Mouse (Mus musculus): Measurements from ENCODE around the gene Mbd4.
A peak's percentile ranks its signal among the peaks of the same experiment; 100 is the strongest.

Mbd4 gene

GRCm38 (mm10) chr6:115811606-115812005 lies 41.6 kb downstream of the Mbd4 start:
- no peak for DNase-seq (ENCODE audit: low read depth, low spot score)

DNA sequence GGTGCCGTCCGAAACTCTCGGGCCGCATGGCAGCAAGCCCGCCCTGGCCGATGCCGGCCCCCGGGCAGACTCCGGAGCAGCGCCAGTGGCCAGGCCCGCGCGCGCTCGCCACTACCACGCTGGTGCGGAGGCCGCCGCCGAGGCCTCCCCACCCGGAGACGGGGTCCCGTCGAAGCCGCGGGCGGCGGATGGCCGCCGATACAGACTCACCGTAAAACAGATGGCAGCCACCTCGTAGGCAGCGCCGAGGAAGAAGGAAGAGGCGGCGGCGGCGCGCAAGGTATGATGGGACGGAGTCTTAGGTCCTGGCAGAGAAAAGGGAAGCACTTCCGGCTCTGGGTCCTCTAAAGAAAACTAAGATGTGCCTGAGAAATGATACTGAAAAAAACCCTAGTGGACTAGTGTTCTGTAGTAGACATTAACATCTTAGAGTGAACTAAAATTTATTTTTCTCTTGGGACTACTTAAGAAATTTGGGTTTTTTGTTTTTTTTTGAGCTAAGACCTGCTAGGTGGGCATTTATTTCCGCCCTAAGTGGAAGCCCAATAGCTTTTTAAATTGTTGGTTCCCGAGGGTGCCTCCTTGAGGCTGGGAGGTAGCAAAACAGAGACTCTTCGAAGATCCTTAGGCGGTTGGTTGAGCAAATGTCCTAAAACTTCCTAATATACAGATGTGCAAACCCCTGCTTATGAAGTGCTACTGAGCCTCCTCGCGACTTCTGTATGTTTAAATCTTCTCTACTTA lies 44.5 kb downstream of the Mbd4 start, which contains the start of gene Rpl32:
Gene Rpl32 (minus strand): TSS at position 260 of the 744 bp plus-strand sequence.
- DNase-seq (ENCODE audit: low read depth, low spot score) = peak; percentile 96

DNA sequence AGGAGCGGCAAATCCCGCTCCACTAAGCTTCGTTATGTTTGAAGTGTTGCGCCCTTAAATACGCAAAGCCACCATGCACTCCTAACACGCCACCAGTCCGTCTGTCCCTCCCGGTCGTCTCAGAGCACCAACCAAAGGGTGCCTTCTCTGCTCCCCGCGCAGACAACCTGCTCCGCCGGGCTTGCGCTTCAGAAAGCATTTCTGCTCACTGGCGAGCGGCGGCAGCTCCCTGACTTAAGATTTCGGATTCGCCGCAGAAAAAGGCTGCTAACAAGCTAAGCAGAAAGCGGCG lies 45.0 kb downstream of the Mbd4 start:
- peak; percentile 45 for DNase-seq (ENCODE audit: low read depth, low spot score)

- DNase-seq (ENCODE audit: low read depth, low spot score) = no peak
Measured at GRCm38 (mm10) chr6:115807464-115808195, 45.5 kb downstream of the Mbd4 start.

GRCm38 (mm10) chr6:115804432-115805192 lies 48.6 kb downstream of the Mbd4 start:
- DNase-seq (ENCODE audit: low read depth, low spot score) = no peak

- DNase-seq (ENCODE audit: low read depth, low spot score) = peak; percentile 89
Measured at GRCm38 (mm10) chr6:115803541-115804382, 49.4 kb downstream of the Mbd4 start.

DNA sequence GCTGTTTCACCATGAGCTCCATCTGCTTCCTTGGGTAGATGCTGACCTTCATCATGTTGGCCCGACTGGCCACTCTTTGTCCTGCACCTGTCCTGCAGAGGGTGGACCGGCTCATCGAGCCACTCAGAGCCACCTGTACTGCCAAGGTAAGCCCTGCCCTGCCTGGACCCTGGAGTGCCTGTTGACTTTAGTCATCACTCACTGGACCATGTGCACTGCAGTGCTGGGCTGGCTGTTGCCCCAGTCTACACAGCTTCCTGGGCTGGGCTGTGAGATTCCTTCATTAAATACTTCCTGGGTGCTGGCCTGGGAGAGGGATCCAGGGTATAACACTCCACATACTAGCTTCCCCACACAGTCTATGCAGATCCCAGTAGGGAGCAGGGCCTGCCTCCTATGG lies 51.4 kb downstream of the Mbd4 start:
- no peak for DNase-seq (ENCODE audit: low read depth, low spot score)

GRCm38 (mm10) chr6:115792691-115793215 lies 60.4 kb downstream of the Mbd4 start:
- DNase-seq (ENCODE audit: low read depth, low spot score) = peak; percentile 65

GRCm38 (mm10) chr6:115791842-115792686 lies 61.1 kb downstream of the Mbd4 start:
- DNase-seq (ENCODE audit: low read depth, low spot score) = peak; percentile 64

DNA sequence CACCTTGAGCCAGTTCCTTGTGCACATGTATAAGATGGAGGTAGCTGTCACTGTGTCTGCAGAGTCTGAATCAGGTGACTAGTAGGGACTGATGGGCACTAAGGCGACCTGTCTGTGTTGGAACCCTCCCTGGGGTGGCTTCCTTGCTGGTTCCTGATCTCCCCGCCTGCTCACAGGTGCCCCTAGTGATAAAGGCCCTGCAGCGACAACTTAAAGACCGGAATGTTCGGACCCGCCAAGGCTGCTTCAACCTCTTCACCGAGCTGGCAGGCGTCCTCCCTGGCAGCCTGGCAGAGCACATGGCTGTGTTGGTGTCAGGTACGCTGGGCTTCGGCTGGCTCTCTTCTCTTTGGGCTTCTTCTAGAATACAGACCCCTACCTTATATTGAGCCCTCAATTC lies 62.2 kb downstream of the Mbd4 start:
- no peak for DNase-seq (ENCODE audit: low read depth, low spot score)

Measured in brain, adult 2 months (tissue).